Mouse (Mus musculus): ENCODE measurements around the gene Tmcc3.
"Not testable (repeated sequence)": the region's sequence is repeated elsewhere in the genome, so short reads cannot be mapped to it uniquely, and the experiment has no call there.

The Tmcc3 gene

GRCm38 (mm10) chr10:94599846-94600245 lies 288.1 kb downstream of the Tmcc3 start:
- DNase-seq = not testable (repeated sequence)

- no peak for DNase-seq
Measured at GRCm38 (mm10) chr10:94601034-94601433, 289.3 kb downstream of the Tmcc3 start.

DNA sequence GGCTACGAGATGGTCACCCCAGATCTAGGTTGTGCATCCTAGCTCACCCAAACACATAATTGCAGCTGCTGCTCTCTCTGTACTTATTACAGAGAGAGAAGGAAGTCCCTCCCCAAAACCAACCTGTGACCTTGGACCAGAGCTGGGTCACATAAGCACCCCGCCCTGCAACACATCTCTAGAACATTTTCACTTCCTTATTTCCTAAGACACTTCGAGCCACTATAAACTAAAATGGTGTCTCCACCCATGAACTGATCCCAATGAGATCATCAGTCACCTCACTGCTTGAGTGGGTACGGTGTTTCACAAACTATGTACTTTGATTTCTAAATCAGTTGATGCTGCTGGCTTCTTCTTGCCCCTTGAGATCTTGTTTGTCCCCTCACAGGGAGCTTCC lies 293.7 kb downstream of the Tmcc3 start:
- no peak for DNase-seq

DNA sequence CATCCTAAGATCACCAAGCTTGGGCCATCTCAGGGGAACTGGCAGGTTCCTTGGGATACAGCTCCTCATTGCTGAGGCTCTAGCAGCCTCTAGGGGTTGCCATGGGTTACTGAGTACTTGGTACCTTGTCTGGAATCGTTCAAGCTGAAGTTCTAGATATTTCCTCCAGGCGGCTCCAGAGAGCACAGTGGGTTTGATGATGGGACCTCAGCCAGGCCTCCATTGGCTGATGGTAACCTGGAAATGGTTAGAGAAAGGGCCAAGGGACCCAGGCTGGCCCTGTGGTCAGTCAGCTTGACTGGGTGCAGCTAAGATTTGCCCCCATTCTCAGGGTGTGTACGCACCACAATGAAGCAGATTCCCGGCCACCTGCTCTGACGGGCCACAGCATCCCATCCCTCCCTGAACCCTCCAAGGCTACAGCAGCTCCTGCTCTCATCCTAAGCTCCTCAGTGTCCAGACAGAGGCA lies 297.6 kb downstream of the Tmcc3 start:
- DNase-seq = peak; percentile 73

- no peak for DNase-seq
Measured at GRCm38 (mm10) chr10:94611228-94611968, 299.6 kb downstream of the Tmcc3 start.

GRCm38 (mm10) chr10:94611969-94612440 lies 300.3 kb downstream of the Tmcc3 start:
- DNase-seq = no peak

GRCm38 (mm10) chr10:94619586-94619985 lies 307.8 kb downstream of the Tmcc3 start:
- no peak for DNase-seq

- DNase-seq = no peak
Measured at GRCm38 (mm10) chr10:94620561-94620960, 308.8 kb downstream of the Tmcc3 start.

GRCm38 (mm10) chr10:94621420-94622225 lies 309.9 kb downstream of the Tmcc3 start:
- no peak for DNase-seq

DNA sequence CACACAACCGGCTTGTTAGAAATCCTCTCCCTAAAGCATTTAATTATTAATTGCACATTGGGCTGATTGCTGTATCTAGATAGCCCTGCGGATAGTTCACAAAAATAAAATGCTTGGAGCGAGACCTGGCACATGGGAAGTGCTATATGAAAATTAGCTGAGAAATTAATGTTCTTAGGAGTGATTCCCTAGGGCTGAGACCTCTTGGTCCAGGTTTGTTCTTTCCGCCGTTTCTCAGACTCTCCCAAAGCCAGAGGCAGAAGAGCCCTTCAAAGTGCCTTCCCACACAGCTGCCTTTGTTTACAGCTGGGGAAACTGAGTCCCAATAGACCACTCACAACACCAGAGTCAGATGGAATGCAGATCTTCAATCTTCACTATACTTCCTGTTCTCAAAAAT lies 310.5 kb downstream of the Tmcc3 start:
- DNase-seq = no peak

GRCm38 (mm10) chr10:94622828-94623227 lies 311.1 kb downstream of the Tmcc3 start:
- no peak for DNase-seq

- peak; percentile 82 for DNase-seq
Measured at GRCm38 (mm10) chr10:94623617-94624016, 311.9 kb downstream of the Tmcc3 start.

- no peak for DNase-seq
Measured at GRCm38 (mm10) chr10:94625036-94625435, 313.3 kb downstream of the Tmcc3 start.

GRCm38 (mm10) chr10:94625606-94626005 lies 313.9 kb downstream of the Tmcc3 start:
- no peak for DNase-seq

DNA sequence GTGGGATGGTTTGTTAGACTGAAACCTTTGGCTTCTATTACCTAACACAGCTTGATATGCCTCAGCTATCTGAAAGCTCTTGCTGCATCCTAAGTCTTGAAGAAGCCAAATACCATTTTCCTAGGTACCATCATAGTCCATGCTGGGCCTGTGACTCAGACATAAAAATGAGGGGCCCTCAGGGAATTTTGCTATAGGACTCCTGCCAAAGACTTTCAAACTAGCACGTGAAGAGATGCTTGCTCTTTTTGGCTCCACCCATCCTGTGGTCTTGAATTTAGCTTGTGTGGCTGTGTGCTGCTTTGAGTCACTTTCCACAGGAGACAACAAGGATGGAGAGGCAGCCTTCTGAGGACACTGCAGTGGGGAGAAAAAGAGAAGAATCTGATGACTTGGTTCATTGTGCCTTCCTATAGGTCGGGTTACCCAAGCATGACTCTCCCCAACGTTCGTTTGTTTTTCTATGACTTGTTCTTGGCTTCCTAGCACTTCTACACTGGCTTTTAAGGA lies 319.1 kb downstream of the Tmcc3 start:
- DNase-seq = no peak

- DNase-seq = no peak
Measured at GRCm38 (mm10) chr10:94631541-94632113, 319.9 kb downstream of the Tmcc3 start.

DNA sequence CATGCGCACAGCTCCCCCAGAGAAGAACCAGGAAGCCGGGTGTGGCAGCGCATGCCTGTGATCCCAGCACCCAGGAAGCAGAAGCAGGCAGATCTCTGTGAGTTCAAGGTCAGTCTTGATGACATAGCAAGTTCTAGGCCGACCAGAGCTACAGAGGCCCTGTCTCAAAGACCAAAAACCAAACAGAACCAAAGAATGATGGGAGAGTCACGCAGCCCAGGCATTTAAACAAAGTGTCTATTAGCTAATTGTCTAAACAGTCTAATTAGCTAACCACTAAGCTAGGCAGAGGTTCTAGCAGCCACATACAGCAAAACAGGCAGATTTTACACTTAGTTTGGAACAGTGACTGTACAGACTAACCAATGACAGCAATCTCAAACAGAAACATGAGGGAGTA lies 320.5 kb downstream of the Tmcc3 start:
- no peak for DNase-seq

DNA sequence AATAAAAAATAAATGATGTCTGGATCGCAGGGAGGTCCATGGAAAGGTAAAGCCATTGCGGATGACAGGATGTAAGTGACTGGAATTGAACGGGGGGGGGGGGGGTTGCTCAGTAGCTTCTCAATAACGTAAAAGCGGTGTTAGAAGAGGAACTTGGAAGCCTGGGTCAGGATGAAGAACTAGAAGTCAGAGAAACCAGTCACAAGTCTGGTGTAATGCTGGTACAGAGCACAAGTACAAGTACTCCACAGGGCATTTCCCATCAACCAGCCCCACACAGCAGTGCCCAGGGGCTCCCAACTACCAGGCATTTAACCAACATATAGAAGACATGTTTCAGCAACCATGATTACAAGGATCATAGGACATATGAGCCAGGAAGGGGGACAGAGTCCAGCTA lies 326.9 kb downstream of the Tmcc3 start:
- DNase-seq = no peak

GRCm38 (mm10) chr10:94639281-94639680 lies 327.5 kb downstream of the Tmcc3 start:
- no peak for DNase-seq

DNA sequence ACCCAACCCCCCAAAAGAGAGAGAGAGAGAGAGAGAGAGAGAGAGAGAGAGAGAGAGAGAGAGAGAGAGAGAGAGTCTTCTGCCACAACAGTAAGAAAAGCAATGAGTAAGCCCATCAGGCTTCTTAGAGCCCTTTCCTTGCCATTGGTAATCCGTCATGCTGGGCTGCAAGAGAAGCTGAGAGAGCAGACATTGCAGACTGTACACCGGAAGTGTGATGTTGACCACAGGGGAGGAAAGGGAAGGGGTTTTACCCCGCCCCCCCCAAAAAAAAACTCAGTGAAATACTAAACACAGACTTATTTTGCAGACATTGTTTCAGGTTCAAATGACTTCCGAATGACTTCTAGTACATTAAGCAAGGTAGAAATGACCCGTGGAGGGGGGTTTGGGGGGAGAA lies 328.3 kb downstream of the Tmcc3 start:
- no peak for DNase-seq
